Mouse (Mus musculus): Measurements from ENCODE around the gene Bcl11b. TPM values are rescaled to one million over a fixed set of nuclear protein-coding genes. Genes with fewer than 3 reads are reported as not detected.

Bcl11b gene
- polyA plus RNA-seq, 1 experiment from 2014 or later, result 5.2 TPM

GRCm38 (mm10) chr12:108035412-108036078, 32.1 kb upstream of the Bcl11b start:
- TF ChIP-seq CTCF (IDR thresholded peaks at IDR 0.05; ENCODE audit: low read depth), result no peak; the same call in 1 of the 2 replicates
- peaks cover 5% of the 10 kb centered on the region; the same call in 1 of the 2 replicates for H3K4me1 ChIP-seq (replicated peaks; ENCODE audit: control insufficient read depth, insufficient read depth, low read length)
- WGBS, result 29% methylated on average over 13 of the region's 13 CpGs
- peak; percentile 84 for ATAC-seq
- no peak overlapping the region for H3K9ac ChIP-seq (ENCODE audit: low read depth, low read length)
- peak overlapping the region; percentile 33 for H3K4me2 ChIP-seq (replicated peaks; ENCODE audit: low read depth)
- no peak overlapping the region for H3K4me3 ChIP-seq (ENCODE audit: low read depth, low read length)
- H3K36me3 ChIP-seq (ENCODE audit: control insufficient read depth, insufficient read depth), result no peaks in the 10 kb centered on the region
- H3K27me3 ChIP-seq (replicated peaks; ENCODE audit: control insufficient read depth, insufficient read depth, low read length), result no peaks in the 10 kb centered on the region
- no peaks in the 10 kb centered on the region for H3K9me3 ChIP-seq (ENCODE audit: control insufficient read depth)
- peak overlapping the region; percentile 84 for H3K27ac ChIP-seq (ENCODE audit: low read depth, low read length)

- no peaks in the 10 kb centered on the region for H3K36me3 ChIP-seq (ENCODE audit: control insufficient read depth, insufficient read depth)
- no peak overlapping the region for H3K4me2 ChIP-seq (replicated peaks; ENCODE audit: low read depth)
- H3K4me1 ChIP-seq (replicated peaks; ENCODE audit: control insufficient read depth, insufficient read depth, low read length), result no peaks in the 10 kb centered on the region
- no peaks in the 10 kb centered on the region for H3K27me3 ChIP-seq (replicated peaks; ENCODE audit: control insufficient read depth, insufficient read depth, low read length)
- no peak overlapping the region for H3K27ac ChIP-seq (ENCODE audit: low read depth, low read length)
- no peaks in the 10 kb centered on the region for H3K9me3 ChIP-seq (ENCODE audit: control insufficient read depth)
- TF ChIP-seq CTCF (IDR thresholded peaks at IDR 0.05; ENCODE audit: low read depth), result no peak
- H3K4me3 ChIP-seq (ENCODE audit: low read depth, low read length), result no peak overlapping the region
- 74% methylated on average over 15 of the region's 15 CpGs for WGBS
- ATAC-seq, result no peak
- no peak overlapping the region for H3K9ac ChIP-seq (ENCODE audit: low read depth, low read length)
These were observed 19.6 kb upstream of the Bcl11b start for GRCm38 (mm10) chr12:108022835-108023615.

DNA sequence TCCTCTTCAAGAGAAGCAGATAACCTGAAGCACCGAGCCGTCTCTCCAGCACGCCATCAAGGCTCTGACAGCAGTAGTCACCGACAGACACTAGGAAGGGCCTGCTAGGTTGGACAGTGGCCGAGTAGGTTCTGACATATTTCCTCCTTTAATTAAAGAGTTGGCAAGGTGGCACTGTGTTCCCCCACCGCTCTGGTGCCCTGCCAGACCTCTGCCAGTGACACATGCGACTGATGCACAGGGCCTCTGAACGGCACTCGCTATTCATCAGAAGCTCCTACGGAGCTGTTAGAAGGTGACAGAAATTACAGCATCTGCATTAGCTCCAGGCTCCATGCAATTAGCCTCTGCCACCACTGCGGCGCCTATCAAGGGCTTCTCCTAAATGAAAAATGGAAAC, 8.6 kb upstream of the Bcl11b start:
- no peak overlapping the region for H3K27ac ChIP-seq (ENCODE audit: low read depth, low read length)
- no peak for TF ChIP-seq CTCF (IDR thresholded peaks at IDR 0.05; ENCODE audit: low read depth)
- peaks cover 9% of the 10 kb centered on the region for H3K4me1 ChIP-seq (replicated peaks; ENCODE audit: control insufficient read depth, insufficient read depth, low read length)
- no peak overlapping the region for H3K4me2 ChIP-seq (replicated peaks; ENCODE audit: low read depth)
- no peak overlapping the region for H3K9ac ChIP-seq (ENCODE audit: low read depth, low read length)
- no peak overlapping the region for H3K4me3 ChIP-seq (ENCODE audit: low read depth, low read length)
- no peaks in the 10 kb centered on the region for H3K36me3 ChIP-seq (ENCODE audit: control insufficient read depth, insufficient read depth)
- no peaks in the 10 kb centered on the region for H3K27me3 ChIP-seq (replicated peaks; ENCODE audit: control insufficient read depth, insufficient read depth, low read length)
- no peaks in the 10 kb centered on the region for H3K9me3 ChIP-seq (ENCODE audit: control insufficient read depth)
- WGBS, result 91% methylated on average over 12 of the region's 12 CpGs
- ATAC-seq, result no peak

DNA sequence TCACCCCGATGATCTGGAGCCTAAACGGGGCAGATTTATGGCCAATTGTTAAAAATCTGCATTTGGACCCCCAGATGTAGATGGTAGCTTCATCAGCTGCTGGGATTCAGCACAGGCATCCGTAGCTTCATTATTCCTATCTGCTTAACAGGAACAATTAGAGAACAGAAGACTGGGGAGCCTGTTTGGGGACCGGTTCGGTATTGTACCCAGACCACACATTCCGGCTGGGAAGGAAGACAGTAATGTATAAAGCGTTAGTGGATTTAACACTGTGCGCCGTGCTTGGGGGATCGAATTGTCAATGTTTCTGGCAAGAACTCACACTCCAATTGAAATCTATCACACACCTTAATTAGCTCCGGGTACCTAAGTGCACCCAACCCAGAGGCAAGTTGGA, 6.9 kb upstream of the Bcl11b start:
- ATAC-seq, result no peak
- no peak overlapping the region for H3K9ac ChIP-seq (ENCODE audit: low read depth, low read length)
- peaks cover 9% of the 10 kb centered on the region for H3K4me1 ChIP-seq (replicated peaks; ENCODE audit: control insufficient read depth, insufficient read depth, low read length)
- H3K4me2 ChIP-seq (replicated peaks; ENCODE audit: low read depth), result no peak overlapping the region
- TF ChIP-seq CTCF (IDR thresholded peaks at IDR 0.05; ENCODE audit: low read depth), result no peak
- 77% methylated on average over 11 of the region's 11 CpGs for WGBS
- no peak overlapping the region for H3K4me3 ChIP-seq (ENCODE audit: low read depth, low read length)
- no peak overlapping the region for H3K27ac ChIP-seq (ENCODE audit: low read depth, low read length)
- H3K9me3 ChIP-seq (ENCODE audit: control insufficient read depth), result no peaks in the 10 kb centered on the region
- no peaks in the 10 kb centered on the region; the same call in 1 of the 2 replicates for H3K27me3 ChIP-seq (replicated peaks; ENCODE audit: control insufficient read depth, insufficient read depth, low read length)
- H3K36me3 ChIP-seq (ENCODE audit: control insufficient read depth, insufficient read depth), result no peaks in the 10 kb centered on the region

- H3K4me2 ChIP-seq (replicated peaks; ENCODE audit: low read depth), result no peak overlapping the region
- 62% methylated on average over 4 of the region's 4 CpGs for WGBS
- ATAC-seq, result no peak
- no peak overlapping the region for H3K9ac ChIP-seq (ENCODE audit: low read depth, low read length)
- no peaks in the 10 kb centered on the region for H3K9me3 ChIP-seq (ENCODE audit: control insufficient read depth)
- H3K27ac ChIP-seq (ENCODE audit: low read depth, low read length), result no peak overlapping the region
- peak; percentile 22; the same call in 1 of the 2 replicates for TF ChIP-seq CTCF (IDR thresholded peaks at IDR 0.05; ENCODE audit: low read depth)
- H3K4me1 ChIP-seq (replicated peaks; ENCODE audit: control insufficient read depth, insufficient read depth, low read length), result peaks cover 9% of the 10 kb centered on the region
- H3K36me3 ChIP-seq (ENCODE audit: control insufficient read depth, insufficient read depth), result no peaks in the 10 kb centered on the region
- no peak overlapping the region for H3K4me3 ChIP-seq (ENCODE audit: low read depth, low read length)
- H3K27me3 ChIP-seq (replicated peaks; ENCODE audit: control insufficient read depth, insufficient read depth, low read length), result no peaks in the 10 kb centered on the region; the same call in 1 of the 2 replicates
These were observed 5.8 kb upstream of the Bcl11b start for GRCm38 (mm10) chr12:108009156-108009555.

DNA sequence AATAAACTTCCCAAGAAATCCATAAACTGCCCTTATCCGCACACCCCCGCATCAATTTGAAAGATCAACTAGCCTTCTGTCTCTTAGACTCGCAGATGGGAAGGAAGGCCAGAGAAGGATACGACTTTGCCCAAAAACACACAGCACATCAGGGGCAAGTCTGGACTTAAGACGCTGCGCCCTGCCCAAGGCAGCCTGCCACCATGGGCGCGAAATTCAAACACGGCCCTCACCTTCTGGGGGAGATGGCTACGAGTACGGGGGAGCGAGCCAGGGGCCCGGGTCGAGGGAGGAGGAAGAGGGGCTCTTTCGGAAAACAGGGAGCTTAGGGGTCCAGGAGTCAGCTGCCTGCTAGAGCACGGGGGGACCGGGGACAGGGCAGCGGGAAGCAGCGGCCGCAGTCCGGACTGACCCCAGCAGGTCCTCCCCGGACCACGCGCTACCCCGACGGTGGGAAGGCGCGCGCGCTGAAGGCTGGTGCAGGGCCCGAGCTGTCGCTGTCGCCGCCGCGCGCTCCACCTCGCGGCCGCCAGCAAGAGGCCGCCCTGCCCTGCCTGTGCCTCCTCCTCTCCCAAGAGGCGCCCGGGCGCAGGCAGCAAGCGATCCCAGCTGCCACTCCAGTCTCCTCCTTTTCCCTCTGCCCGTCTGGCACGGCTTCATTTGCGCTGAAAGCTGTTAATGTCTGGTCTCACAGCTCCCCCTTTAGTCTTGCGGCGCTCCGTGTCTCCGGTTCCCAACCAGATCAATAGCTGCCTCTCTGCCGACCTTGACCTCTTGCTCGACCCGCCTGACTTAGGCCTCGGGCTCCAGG, 2.6 kb upstream of the Bcl11b start:
- Histone ChIP-seq H3K9me3 (ENCODE audit: control insufficient read depth) (no peaks in the 10 kb centered on the region), H3K4me1 (replicated peaks; ENCODE audit: control insufficient read depth, insufficient read depth, low read length) (no peaks in the 10 kb centered on the region; the same call in 1 of the 2 replicates), H3K9ac (ENCODE audit: low read depth, low read length) (peak overlapping the region; percentile 31; the same call in 1 of the 2 replicates), H3K27me3 (replicated peaks; ENCODE audit: control insufficient read depth, insufficient read depth, low read length) (no peaks in the 10 kb centered on the region; the same call in 1 of the 2 replicates), H3K27ac (ENCODE audit: low read depth, low read length) (peak overlapping the region; percentile 71), H3K36me3 (ENCODE audit: control insufficient read depth, insufficient read depth) (no peaks in the 10 kb centered on the region), H3K4me3 (ENCODE audit: low read depth, low read length) (peak overlapping the region; percentile 90), H3K4me2 (replicated peaks; ENCODE audit: low read depth) (peak overlapping the region; percentile 92)
- peak; percentile 70 for TF ChIP-seq CTCF (IDR thresholded peaks at IDR 0.05; ENCODE audit: low read depth)
- WGBS, result 2% methylated on average over 54 of the region's 56 CpGs
- peak; percentile 77 for ATAC-seq
